Mouse (Mus musculus) liver, embryonic 11.5 days (tissue): ENCODE data around the gene Rapgefl1. TPM values are rescaled to one million over a fixed set of nuclear protein-coding genes. Genes with fewer than 3 reads are reported as not detected.

Experiments
- ATAC-seq: fragments of 200-750 bp; cut with Nextera tagmentation; replicated peaks from 2 replicates; pipeline ENCODE4 v1.8.0; 2017; ENCODE audit warnings: moderate number of reproducible peaks, mild to moderate bottlenecking, moderate TSS enrichment, moderate library complexity; ENCODE audit not compliant: low FRiP score
- DNase-seq: peaks from one replicate; pipeline ENCODE4 v3.0.0-alpha.2; 2017; ENCODE audit warnings: low spot score
- H3K27ac ChIP-seq: fragments of 300-500 bp; sonication (generic); 2 replicates; pipeline ENCODE4 v1.5.1; 2014; ENCODE audit warnings: mild to moderate bottlenecking, low read depth, low read length, control low read depth
- H3K27me3 ChIP-seq: fragments of 300-500 bp; sonication (generic); replicated peaks from 2 replicates; pipeline ENCODE4 v1.6.1; 2014; ENCODE audit warnings: low read length, mixed read lengths; ENCODE audit not compliant: control insufficient read depth, insufficient read depth
- H3K36me3 ChIP-seq: fragments of 300-500 bp; sonication (generic); 2 replicates; pipeline ENCODE4 v1.6.1; 2014; ENCODE audit warnings: mild to moderate bottlenecking, low read length, moderate library complexity, mixed read lengths; ENCODE audit not compliant: control insufficient read depth, insufficient read depth
- H3K4me1 ChIP-seq: fragments of 300-500 bp; sonication (generic); replicated peaks from 2 replicates; pipeline ENCODE4 v1.6.1; 2014; ENCODE audit warnings: low read length, mixed read lengths; ENCODE audit not compliant: control insufficient read depth, insufficient read depth
- H3K4me2 ChIP-seq: fragments of 300-500 bp; sonication (generic); 2 replicates; pipeline ENCODE4 v1.6.1; 2014; ENCODE audit warnings: mild to moderate bottlenecking, control low read depth, moderate library complexity
- H3K4me3 ChIP-seq: fragments of 300-500 bp; sonication (generic); 2 replicates; pipeline ENCODE4 v1.5.1; 2014; ENCODE audit warnings: low read depth, low read length, control low read depth
- H3K9ac ChIP-seq: fragments of 300-500 bp; sonication (generic); 2 replicates; pipeline ENCODE4 v1.6.1; 2014; ENCODE audit warnings: low read depth, low read length, control low read depth
- H3K9me3 ChIP-seq: fragments of 300-500 bp; sonication (generic); 2 replicates; pipeline ENCODE4 v1.6.1; 2016; ENCODE audit warnings: low read length, inconsistent platforms, mixed read lengths; ENCODE audit not compliant: control insufficient read depth
- WGBS: fragments of 180-500 bp; shearing (Covaris S2); extraction: QIAGEN DNeasy Blood & Tissue Kit; methylation state at CpG from one replicate; pipeline ENCODE4 v1.1.7; 2014; 5-methylcytosine and 5-hydroxymethylcytosine counted together
- polyA plus RNA-seq: library from polyadenylated mRNA; unstranded; fragments of >200 nt; fragmentation: Nextera tagmentation; extraction: Ambion mirVana; gene quantifications from 2 replicates; pipeline ENCODE4 v1.2.1, GENCODE M21; 2014

Gene Rapgefl1
- polyA plus RNA-seq, 1 experiment from 2014 or later: 0.55 TPM

DNA sequence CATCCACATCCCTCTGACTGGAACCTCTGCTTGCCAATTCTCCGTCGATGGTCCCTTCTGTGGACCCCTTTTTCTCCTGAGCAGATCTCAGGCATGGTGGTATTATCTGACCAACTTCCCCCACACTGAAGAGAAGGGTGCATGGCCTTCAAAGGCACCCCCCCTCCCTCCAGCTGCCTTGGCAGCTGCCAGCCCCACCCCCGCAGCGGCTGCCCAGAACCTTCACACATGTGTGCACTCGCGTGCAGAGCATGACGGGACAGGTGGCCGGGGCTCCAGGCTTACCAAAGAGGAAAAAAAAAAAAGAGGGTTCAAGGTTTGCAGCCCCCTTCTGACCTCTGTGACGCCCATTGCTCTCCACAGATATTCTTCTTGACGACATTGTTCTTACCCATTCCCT, 3.3 kb downstream of the Rapgefl1 start:
- ATAC-seq: no peak
- Histone ChIP-seq H3K4me3 (no peak overlapping the region), H3K27me3 (peaks cover 30% of the 10 kb centered on the region), H3K9me3 (no peaks in the 10 kb centered on the region), H3K27ac (no peak overlapping the region), H3K36me3 (no peaks in the 10 kb centered on the region), H3K4me1 (peaks cover 19% of the 10 kb centered on the region), H3K4me2 (no peak overlapping the region), H3K9ac (no peak overlapping the region)
- DNase-seq: no peak
- 67% methylated on average over 10 of the region's 10 CpGs for WGBS

DNA sequence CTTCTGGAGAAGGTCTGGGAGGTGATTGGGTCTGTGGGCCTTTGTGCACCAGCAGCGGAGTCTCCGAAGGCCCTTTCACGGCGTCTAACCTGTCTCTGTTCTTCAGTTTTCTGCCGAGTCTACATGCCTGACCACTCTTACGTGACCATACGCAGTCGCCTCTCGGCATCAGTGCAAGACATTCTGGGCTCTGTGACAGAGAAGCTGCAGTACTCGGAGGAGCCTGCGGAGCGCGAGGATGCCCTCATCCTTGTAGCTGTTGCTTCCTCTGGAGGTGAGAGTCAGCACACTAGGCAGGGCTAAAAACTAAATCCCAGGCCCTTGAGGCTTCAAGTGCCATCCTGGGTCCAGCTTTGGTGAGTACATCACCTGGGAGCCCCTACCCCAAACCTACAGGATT, 9.4 kb downstream of the Rapgefl1 start:
- Histone ChIP-seq H3K27me3 (peaks cover 11% of the 10 kb centered on the region), H3K4me1 (peaks cover 5% of the 10 kb centered on the region; the same call in 1 of the 2 replicates), H3K27ac (no peak overlapping the region), H3K9me3 (no peaks in the 10 kb centered on the region), H3K4me3 (no peak overlapping the region), H3K36me3 (no peaks in the 10 kb centered on the region), H3K9ac (no peak overlapping the region), H3K4me2 (no peak overlapping the region)
- ATAC-seq: no peak
- 56% methylated on average over 13 of the region's 13 CpGs for WGBS
- no peak for DNase-seq

DNA sequence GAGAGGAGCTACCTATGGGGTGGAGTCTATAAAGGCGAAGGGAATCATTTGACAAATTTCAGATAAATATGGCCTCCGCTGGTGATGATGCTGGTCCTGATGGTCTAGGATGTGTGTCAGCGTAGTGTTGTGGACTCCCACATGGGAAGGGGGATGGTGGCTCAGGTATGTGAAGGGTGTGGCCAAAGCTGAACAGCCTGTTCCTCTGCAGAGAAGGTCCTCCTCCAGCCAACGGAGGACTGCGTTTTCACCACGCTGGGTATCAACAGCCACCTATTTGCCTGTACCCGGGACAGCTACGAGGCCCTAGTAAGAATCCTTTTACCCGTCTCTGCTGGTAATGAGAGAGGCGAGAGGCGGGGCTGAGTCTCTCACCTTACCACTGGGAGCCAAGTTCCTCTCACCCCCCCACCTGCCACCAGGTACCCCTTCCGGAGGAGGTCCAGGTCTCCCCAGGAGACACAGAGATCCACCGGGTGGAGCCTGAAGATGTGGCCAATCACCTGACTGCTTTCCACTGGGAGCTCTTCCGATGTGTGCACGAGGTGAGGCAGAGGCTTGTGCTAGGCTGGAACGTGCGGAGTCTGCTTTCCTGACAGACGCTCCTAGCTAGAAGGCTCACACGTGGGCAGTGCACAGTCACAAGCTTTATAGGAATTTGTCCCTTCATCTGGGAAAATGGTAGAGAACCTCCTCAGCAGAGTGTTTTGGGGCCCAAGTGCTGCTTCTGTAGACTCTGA, 10.4 kb downstream of the Rapgefl1 start:
- WGBS: 57% methylated on average over 19 of the region's 19 CpGs
- Histone ChIP-seq H3K4me1 (peaks cover 5% of the 10 kb centered on the region; the same call in 1 of the 2 replicates), H3K4me3 (no peak overlapping the region), H3K36me3 (no peaks in the 10 kb centered on the region), H3K27ac (no peak overlapping the region), H3K4me2 (no peak overlapping the region), H3K9me3 (no peaks in the 10 kb centered on the region), H3K27me3 (peaks cover 11% of the 10 kb centered on the region), H3K9ac (no peak overlapping the region)
- ATAC-seq (no peak), DNase-seq (no peak)

DNA sequence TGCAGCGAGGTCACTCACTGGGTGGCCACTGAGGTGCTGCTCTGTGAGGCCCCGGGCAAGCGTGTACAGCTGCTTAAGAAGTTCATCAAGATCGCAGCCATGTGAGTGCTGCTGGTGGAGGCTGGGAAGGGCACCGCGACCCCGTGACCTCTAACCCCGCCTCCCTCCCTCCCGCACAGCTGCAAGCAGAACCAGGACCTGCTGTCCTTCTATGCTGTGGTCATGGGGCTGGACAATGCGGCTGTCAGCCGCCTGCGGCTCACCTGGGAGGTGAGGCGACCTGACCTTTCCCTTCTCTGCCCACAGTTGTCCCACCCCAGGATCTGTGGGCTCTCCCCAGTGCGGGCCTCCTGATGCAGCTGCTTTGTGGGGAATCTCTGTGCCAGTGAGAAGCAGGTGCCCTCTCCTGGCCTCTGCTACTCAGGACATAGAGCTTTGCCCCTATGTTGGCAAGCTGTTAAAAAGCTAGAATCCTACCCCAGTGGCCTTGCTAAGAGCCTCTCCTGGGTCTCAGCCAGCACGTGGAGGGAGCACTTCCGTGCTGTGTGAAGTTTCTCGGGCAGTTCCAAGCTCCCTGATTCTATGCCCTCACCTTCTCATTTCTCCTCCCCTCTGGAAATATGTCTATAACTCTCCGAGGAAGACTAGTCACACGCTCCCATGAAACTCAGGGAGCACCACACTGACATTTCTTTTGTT, 12.8 kb downstream of the Rapgefl1 start:
- peaks cover 5% of the 10 kb centered on the region; the same call in 1 of the 2 replicates for H3K4me1 ChIP-seq
- H3K27ac ChIP-seq: no peak overlapping the region
- peak overlapping the region; percentile 30 for H3K4me2 ChIP-seq
- H3K9me3 ChIP-seq: no peaks in the 10 kb centered on the region
- H3K36me3 ChIP-seq: no peaks in the 10 kb centered on the region
- no peak overlapping the region for H3K9ac ChIP-seq
- ATAC-seq (peak; percentile 44), DNase-seq (no peak)
- peaks cover 11% of the 10 kb centered on the region; the same call in 1 of the 2 replicates for H3K27me3 ChIP-seq
- H3K4me3 ChIP-seq: no peak overlapping the region
- 21% methylated on average over 19 of the region's 19 CpGs for WGBS

DNA sequence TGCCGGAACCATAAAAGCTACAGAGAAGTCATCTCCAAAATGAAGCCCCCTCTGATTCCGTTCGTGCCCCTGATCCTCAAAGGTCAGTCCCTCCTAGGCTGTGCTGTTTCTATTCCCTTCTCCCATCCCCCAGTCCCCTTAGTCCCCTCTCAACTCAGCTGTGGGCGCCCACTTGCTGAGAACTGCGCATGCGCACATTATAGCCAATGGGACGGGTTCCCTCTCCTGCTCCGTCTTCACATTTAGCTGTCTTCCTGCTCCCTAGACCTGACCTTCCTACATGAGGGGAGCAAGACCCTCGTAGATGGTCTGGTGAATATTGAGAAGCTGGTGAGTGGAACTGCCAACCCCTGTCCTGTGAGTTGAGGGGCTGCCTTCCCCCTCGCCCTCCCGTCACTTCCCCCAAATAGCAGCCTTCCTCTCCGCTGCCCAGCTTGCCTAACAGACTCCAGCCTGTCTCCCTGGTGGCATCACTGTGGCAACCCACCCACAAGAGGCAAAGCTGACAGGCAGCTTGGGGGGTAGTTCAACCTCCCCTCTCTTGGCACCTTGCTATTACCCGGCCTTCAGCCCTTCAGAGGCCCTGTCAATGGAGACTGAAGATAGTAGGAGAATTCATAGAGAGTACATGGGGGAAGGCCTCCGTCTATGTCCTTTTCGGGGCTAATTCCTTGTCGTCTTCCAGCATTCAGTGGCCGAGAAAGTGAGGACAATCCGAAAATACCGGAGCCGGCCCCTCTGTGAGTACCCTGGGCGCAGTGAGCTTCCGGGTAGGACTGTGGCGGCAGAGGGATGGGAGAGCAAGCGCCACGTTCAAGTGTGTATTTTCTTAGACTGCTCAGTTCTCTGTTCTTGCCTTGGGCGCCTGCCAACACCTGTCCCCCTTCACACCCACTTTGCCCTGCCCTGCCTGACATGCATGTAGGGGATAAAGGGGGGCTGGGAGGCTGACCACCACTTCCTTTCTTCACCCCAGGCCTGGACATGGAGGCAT, 13.8 kb downstream of the Rapgefl1 start:
- no peak overlapping the region for H3K4me3 ChIP-seq
- H3K27me3 ChIP-seq: peaks cover 11% of the 10 kb centered on the region; the same call in 1 of the 2 replicates
- no peak overlapping the region for H3K27ac ChIP-seq
- DNase-seq (no peak), ATAC-seq (no peak)
- 73% methylated on average over 26 of the region's 26 CpGs for WGBS
- H3K9me3 ChIP-seq: no peaks in the 10 kb centered on the region
- no peaks in the 10 kb centered on the region for H3K36me3 ChIP-seq
- no peak overlapping the region for H3K9ac ChIP-seq
- H3K4me2 ChIP-seq: no peak overlapping the region
- peaks cover 5% of the 10 kb centered on the region; the same call in 1 of the 2 replicates for H3K4me1 ChIP-seq

DNA sequence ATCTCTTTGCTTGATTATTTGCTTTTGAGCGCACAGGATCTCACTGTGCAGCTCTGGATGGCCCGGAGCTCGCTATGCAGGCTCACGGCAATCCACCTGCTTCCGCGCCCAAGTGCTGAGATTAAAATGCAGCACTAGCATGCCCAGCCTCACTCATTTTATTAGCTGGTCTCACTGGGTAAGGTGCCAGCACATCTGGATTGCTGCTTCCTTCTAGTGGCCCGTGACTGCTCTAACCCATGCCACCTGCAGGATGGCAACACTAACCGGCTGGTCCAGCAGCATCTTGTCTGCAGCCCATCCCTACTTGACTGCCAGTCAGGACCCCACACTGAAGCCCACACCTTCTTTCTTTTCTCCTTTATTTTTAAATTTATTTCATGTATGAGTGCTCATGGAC, 17.5 kb downstream of the Rapgefl1 start:
- H3K36me3 ChIP-seq: no peaks in the 10 kb centered on the region
- H3K4me1 ChIP-seq: peaks cover 5% of the 10 kb centered on the region; the same call in 1 of the 2 replicates
- H3K27ac ChIP-seq: no peak overlapping the region
- no peak overlapping the region for H3K4me2 ChIP-seq
- no peak overlapping the region for H3K9ac ChIP-seq
- DNase-seq: no peak
- H3K4me3 ChIP-seq: no peak overlapping the region
- 0 out of 2 replicates have a peak, but pooled peaks cover 4% of the 10 kb centered on the region for H3K27me3 ChIP-seq
- H3K9me3 ChIP-seq: no peaks in the 10 kb centered on the region
- 94% methylated on average over 8 of the region's 8 CpGs for whole genome bisulfite sequencing
- ATAC-seq: no peak

DNA sequence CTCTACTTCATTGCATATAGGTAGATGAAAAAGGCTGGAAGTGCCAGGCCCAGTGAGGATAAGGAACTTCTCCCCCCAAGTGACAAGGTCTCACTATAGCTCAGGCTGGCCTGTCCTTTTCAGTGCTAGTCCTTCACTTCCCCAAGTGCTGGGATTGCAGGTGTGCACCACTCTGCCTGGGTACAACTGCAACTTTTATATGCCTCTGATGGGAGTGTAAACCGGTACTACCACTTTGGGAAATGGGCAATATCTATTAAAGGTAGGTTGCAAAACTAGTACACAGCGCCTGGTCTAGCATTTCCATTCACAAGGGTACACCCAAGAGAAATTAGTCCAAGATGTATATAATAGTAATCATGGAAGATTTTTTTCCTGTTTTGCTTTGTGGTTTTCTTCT, 18.1 kb downstream of the Rapgefl1 start:
- Histone ChIP-seq H3K4me1 (no peaks in the 10 kb centered on the region), H3K9ac (no peak overlapping the region), H3K4me2 (no peak overlapping the region), H3K27me3 (no peaks in the 10 kb centered on the region), H3K36me3 (no peaks in the 10 kb centered on the region), H3K4me3 (no peak overlapping the region), H3K27ac (no peak overlapping the region), H3K9me3 (no peaks in the 10 kb centered on the region)
- DNase-seq (no peak), ATAC-seq (no peak)
- WGBS: 85% methylated on average over 2 of the region's 2 CpGs
